Mouse (Mus musculus) embryonic facial prominence, embryonic 10.5 days (tissue): ENCODE measurements around the gene Tenm2. TPM values are rescaled to one million over a fixed set of nuclear protein-coding genes. Genes with fewer than 3 reads are reported as not detected.

ENCODE experiments used
- DNase-seq: peaks from one replicate; pipeline ENCODE4 v3.0.0-alpha.2; 2017; ENCODE audit warnings: low spot score
- H3K27ac ChIP-seq: fragments of 300-500 bp; sonication (generic); replicated peaks from 2 replicates; pipeline ENCODE4 v1.5.1; 2016; ENCODE audit warnings: mild to moderate bottlenecking
- H3K27me3 ChIP-seq: fragments of 300-500 bp; sonication (generic); replicated peaks from 2 replicates; pipeline ENCODE4 v1.6.1; 2016; ENCODE audit warnings: low read depth, mild to moderate bottlenecking; ENCODE audit not compliant: poor library complexity, severe bottlenecking
- H3K36me3 ChIP-seq: fragments of 300-500 bp; sonication (generic); replicated peaks from 2 replicates; pipeline ENCODE4 v1.6.1; 2016; ENCODE audit warnings: mild to moderate bottlenecking, moderate library complexity
- H3K4me1 ChIP-seq: fragments of 300-500 bp; sonication (generic); 2 replicates; pipeline ENCODE4 v1.6.1; 2016
- H3K4me3 ChIP-seq: fragments of 300-500 bp; sonication (generic); 2 replicates; pipeline ENCODE4 v1.5.1; 2016; ENCODE audit warnings: mild to moderate bottlenecking, moderate library complexity
- H3K9me3 ChIP-seq: fragments of 300-500 bp; sonication (generic); 2 replicates; pipeline ENCODE4 v1.6.1; 2016; ENCODE audit warnings: mild to moderate bottlenecking
- WGBS: fragments of 180-500 bp; shearing (Covaris S2); methylation state at CpG from one replicate; pipeline ENCODE4 v1.1.7; 2016; 5-methylcytosine and 5-hydroxymethylcytosine counted together
- polyA plus RNA-seq: library from polyadenylated mRNA; unstranded; fragments of >200 nt; fragmentation: Nextera tagmentation; extraction: Ambion mirVana; gene quantifications from 2 replicates; pipeline ENCODE4 v1.2.1, GENCODE M21; 2016

Gene Tenm2
- polyA plus RNA-seq, 1 experiment from 2014 or later: 1.8 TPM

GRCm38 (mm10) chr11:36121410-36121929 is 1114.3 kb downstream of the Tenm2 start:
- DNase-seq: no peak
- Histone ChIP-seq H3K9me3 (no peaks in the 10 kb centered on the region), H3K4me1 (peaks cover 16% of the 10 kb centered on the region), H3K27ac (no peak overlapping the region), H3K4me3 (no peak overlapping the region), H3K36me3 (no peaks in the 10 kb centered on the region), H3K27me3 (no peaks in the 10 kb centered on the region)
- WGBS: 73% methylated on average over 8 of the region's 8 CpGs

DNA sequence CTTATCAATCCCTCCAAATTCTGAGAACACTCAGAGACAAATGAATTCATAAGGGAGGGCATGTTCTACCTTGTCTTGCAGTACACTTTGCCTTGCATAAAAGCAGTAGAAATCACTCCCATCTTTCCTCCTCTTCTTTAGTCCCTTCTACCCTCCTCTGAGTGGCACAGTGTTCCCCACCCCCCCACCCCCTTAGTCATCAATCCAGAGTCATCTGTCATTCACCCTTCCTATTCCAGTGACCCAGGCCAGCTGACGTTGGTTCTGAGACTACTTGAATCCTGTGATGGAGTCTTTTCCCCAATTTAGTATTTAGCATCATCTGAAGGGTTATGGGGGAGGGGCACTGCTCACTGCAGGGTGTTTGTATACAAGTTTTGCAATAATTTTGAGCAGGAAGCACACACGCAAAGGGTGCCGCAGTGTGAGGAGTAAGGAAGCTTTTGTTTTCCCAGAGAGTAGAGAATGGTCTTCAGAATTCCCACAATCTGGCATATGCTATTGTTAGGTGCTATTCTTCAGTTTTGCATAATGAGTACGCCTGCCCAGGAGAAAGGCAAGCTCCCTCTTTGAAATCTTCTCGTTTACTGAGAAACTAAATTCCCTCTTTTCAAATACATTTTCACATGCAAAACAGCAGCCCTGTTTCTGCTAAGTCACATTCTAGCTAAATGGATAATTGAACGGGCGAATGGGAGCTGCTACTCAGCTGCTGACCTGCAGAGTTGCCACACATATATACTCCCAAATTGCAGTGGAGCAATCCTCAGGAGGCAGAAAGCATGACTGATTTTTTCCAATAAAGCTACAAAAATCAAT is 1115.0 kb downstream of the Tenm2 start:
- H3K4me3 ChIP-seq: no peak overlapping the region
- no peaks in the 10 kb centered on the region for H3K36me3 ChIP-seq
- no peak overlapping the region for H3K27ac ChIP-seq
- H3K27me3 ChIP-seq: no peaks in the 10 kb centered on the region
- DNase-seq: no peak
- 51% methylated on average over 7 of the region's 7 CpGs for WGBS
- peaks cover 16% of the 10 kb centered on the region for H3K4me1 ChIP-seq
- H3K9me3 ChIP-seq: no peaks in the 10 kb centered on the region

- WGBS: 84% methylated on average over 12 of the region's 12 CpGs
- Histone ChIP-seq H3K4me3 (no peak overlapping the region), H3K9me3 (no peaks in the 10 kb centered on the region), H3K4me1 (peaks cover 15% of the 10 kb centered on the region), H3K27me3 (0 out of 2 replicates have a peak, but pooled peaks cover 5% of the 10 kb centered on the region), H3K27ac (no peak overlapping the region), H3K36me3 (no peaks in the 10 kb centered on the region)
- no peak for DNase-seq
Measured at GRCm38 (mm10) chr11:36113326-36113725, 1122.4 kb downstream of the Tenm2 start.

GRCm38 (mm10) chr11:36108970-36109731 is 1126.6 kb downstream of the Tenm2 start:
- 34% methylated on average over 12 of the region's 12 CpGs for WGBS
- Histone ChIP-seq H3K4me1 (peaks cover 28% of the 10 kb centered on the region), H3K9me3 (no peaks in the 10 kb centered on the region), H3K36me3 (no peaks in the 10 kb centered on the region), H3K27ac (0 out of 2 replicates have a peak overlapping the region, but pooled peaks have one; percentile 24), H3K4me3 (no peak overlapping the region), H3K27me3 (0 out of 2 replicates have a peak, but pooled peaks cover 9% of the 10 kb centered on the region)
- peak; percentile 53 for DNase-seq

DNA sequence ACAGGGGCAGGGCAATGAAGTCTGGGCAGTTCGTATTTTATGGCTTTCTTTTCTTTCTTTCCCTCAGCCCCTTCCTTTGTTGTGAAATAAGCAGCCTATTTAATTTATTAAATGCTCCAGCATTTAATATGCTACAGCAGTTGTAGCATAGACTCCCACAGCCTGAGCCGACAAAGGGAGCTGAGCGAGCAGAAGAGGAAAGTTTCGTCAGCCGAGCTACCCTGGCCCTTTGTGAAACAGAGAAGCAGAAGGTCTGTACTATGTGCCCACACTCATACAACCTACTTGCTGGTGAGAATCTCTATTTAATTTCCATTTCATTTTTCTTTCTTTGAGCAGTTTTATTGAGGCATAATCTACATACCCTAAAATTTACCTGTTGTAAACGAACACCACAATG is 1127.9 kb downstream of the Tenm2 start:
- H3K27ac ChIP-seq: no peak overlapping the region

GRCm38 (mm10) chr11:36106639-36107038 is 1129.1 kb downstream of the Tenm2 start:
- no peaks in the 10 kb centered on the region for H3K9me3 ChIP-seq
- 34% methylated on average over 10 of the region's 10 CpGs for WGBS
- no peak overlapping the region for H3K4me3 ChIP-seq
- H3K4me1 ChIP-seq: peaks cover 35% of the 10 kb centered on the region
- peak overlapping the region; percentile 30; the same call in 1 of the 2 replicates for H3K27ac ChIP-seq
- no peaks in the 10 kb centered on the region for H3K36me3 ChIP-seq
- DNase-seq: peak; percentile 59
- H3K27me3 ChIP-seq: 0 out of 2 replicates have a peak, but pooled peaks cover 5% of the 10 kb centered on the region

More for the DNA sequence above, 1127.9 kb downstream of the Tenm2 start:
- 0 out of 2 replicates have a peak, but pooled peaks cover 9% of the 10 kb centered on the region for H3K27me3 ChIP-seq
- H3K36me3 ChIP-seq: no peaks in the 10 kb centered on the region
- 86% methylated on average over 6 of the region's 6 CpGs for WGBS
- no peaks in the 10 kb centered on the region for H3K9me3 ChIP-seq
- no peak overlapping the region for H3K4me3 ChIP-seq
- no peak for DNase-seq
- peaks cover 35% of the 10 kb centered on the region for H3K4me1 ChIP-seq

- Histone ChIP-seq H3K9me3 (no peaks in the 10 kb centered on the region), H3K4me3 (no peak overlapping the region), H3K27ac (no peak overlapping the region), H3K27me3 (0 out of 2 replicates have a peak, but pooled peaks cover 5% of the 10 kb centered on the region), H3K4me1 (peaks cover 22% of the 10 kb centered on the region), H3K36me3 (no peaks in the 10 kb centered on the region)
- DNase-seq: no peak
- WGBS: 65% methylated on average over 6 of the region's 6 CpGs
Measured at GRCm38 (mm10) chr11:36103556-36103955, 1132.2 kb downstream of the Tenm2 start.

DNA sequence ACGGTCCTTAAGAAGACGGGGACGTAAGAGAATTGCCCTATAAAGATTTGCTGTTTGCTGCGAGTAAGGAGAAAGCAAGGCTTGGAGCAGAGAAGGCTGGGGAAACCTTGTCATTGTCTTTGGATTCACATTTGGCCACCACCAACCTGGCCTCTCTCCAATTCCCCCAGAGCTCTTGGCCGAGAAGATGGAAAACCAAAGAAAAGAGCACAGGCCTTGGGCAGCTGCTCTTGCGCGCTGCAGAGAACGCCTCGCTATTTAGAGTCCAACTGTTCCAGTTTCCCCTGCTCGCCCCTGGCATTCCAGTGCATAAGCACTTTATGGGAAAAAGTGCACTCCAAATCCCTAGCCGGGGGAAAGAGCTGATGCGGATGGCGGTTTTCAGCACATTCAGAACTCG is 1139.5 kb downstream of the Tenm2 start:
- Histone ChIP-seq H3K36me3 (no peaks in the 10 kb centered on the region), H3K4me1 (no peaks in the 10 kb centered on the region), H3K9me3 (no peaks in the 10 kb centered on the region), H3K27me3 (no peaks in the 10 kb centered on the region), H3K4me3 (no peak overlapping the region), H3K27ac (no peak overlapping the region)
- WGBS: 92% methylated on average over 14 of the region's 14 CpGs
- no peak for DNase-seq

- peak; percentile 39 for DNase-seq
- Histone ChIP-seq H3K4me3 (no peak overlapping the region), H3K27ac (no peak overlapping the region), H3K36me3 (no peaks in the 10 kb centered on the region), H3K4me1 (no peaks in the 10 kb centered on the region), H3K27me3 (no peaks in the 10 kb centered on the region), H3K9me3 (no peaks in the 10 kb centered on the region)
- WGBS: 6% methylated on average over 3 of the region's 3 CpGs
Measured at GRCm38 (mm10) chr11:36090210-36090609, 1145.6 kb downstream of the Tenm2 start.

GRCm38 (mm10) chr11:36081399-36082053 is 1154.2 kb downstream of the Tenm2 start:
- no peaks in the 10 kb centered on the region for H3K36me3 ChIP-seq
- peaks cover 5% of the 10 kb centered on the region; the same call in 1 of the 2 replicates for H3K27me3 ChIP-seq
- H3K4me1 ChIP-seq: peaks cover 12% of the 10 kb centered on the region
- no peaks in the 10 kb centered on the region for H3K9me3 ChIP-seq
- no peak overlapping the region for H3K27ac ChIP-seq
- H3K4me3 ChIP-seq: no peak overlapping the region
- no peak for DNase-seq
- 50% methylated on average over 10 of the region's 10 CpGs for WGBS

DNA sequence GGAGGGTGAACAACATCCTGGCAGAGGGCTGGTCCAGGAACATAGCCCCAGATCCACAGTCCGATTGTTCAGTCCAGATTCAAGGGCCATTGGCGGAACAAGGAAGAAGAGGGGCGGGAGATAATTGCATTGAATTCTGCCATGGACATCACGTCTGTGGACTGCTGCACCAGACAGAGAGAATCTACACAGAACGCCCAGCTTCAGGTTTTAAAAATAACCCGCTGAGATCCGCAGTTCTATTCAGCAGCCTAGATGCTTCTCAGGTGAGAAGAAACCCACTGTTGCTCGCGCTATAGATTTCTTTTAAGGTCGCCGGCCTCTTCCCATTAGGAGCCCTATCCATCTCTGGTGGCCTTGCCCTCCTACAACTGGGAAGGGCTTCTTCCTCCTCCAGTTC is 1155.0 kb downstream of the Tenm2 start:
- no peak for DNase-seq
- no peaks in the 10 kb centered on the region for H3K36me3 ChIP-seq
- 63% methylated on average over 11 of the region's 11 CpGs for WGBS
- no peak overlapping the region for H3K27ac ChIP-seq
- no peaks in the 10 kb centered on the region for H3K9me3 ChIP-seq
- H3K27me3 ChIP-seq: peaks cover 5% of the 10 kb centered on the region; the same call in 1 of the 2 replicates
- H3K4me1 ChIP-seq: peaks cover 12% of the 10 kb centered on the region
- H3K4me3 ChIP-seq: no peak overlapping the region

DNA sequence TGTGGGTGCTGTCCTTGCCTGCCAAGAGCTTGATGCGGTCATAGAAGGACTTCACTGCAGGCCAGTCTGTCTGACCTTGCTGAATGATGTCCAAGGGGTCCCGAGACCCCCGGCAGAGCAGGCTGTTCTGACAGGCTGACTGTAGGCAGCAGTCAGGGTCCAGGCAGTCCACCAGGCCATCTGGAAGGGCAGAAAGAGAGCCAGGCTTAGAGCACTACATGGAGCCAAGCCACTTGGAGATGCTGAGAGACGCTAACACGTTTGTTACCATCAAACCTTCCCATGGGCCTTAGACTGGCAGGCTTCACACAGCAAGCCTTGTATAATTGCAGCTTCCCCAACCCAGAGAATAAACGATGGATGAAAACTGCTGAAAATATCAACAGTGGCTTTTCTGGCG is 1157.4 kb downstream of the Tenm2 start:
- H3K4me3 ChIP-seq: no peak overlapping the region
- H3K27me3 ChIP-seq: peaks cover 5% of the 10 kb centered on the region; the same call in 1 of the 2 replicates
- H3K4me1 ChIP-seq: peaks cover 12% of the 10 kb centered on the region
- WGBS: 85% methylated on average over 7 of the region's 7 CpGs
- no peaks in the 10 kb centered on the region for H3K9me3 ChIP-seq
- DNase-seq: no peak
- H3K36me3 ChIP-seq: no peaks in the 10 kb centered on the region
- H3K27ac ChIP-seq: no peak overlapping the region
